Mouse (Mus musculus) liver, adult (tissue): Measurements from ENCODE around the gene Ucma.

Source experiments
- GATA4 ChIP-seq: IDR thresholded peaks from 2 replicates; pipeline ENCODE4 v1.6.1; 2014; ENCODE audit warnings: mild to moderate bottlenecking, low read length; ENCODE audit not compliant: insufficient replicate concordance

Gene Ucma

GRCm38 (mm10) chr2:5025162-5025733 is 49.3 kb downstream of the Ucma start:
- no peak for TF ChIP-seq GATA4

- no peak for TF ChIP-seq GATA4
Measured at GRCm38 (mm10) chr2:5027057-5027456, 51.1 kb downstream of the Ucma start.

GRCm38 (mm10) chr2:5028047-5028446 is 52.1 kb downstream of the Ucma start:
- no peak for TF ChIP-seq GATA4

GRCm38 (mm10) chr2:5029808-5030207 is 53.9 kb downstream of the Ucma start:
- TF ChIP-seq GATA4: no peak

GRCm38 (mm10) chr2:5031215-5031614 is 55.3 kb downstream of the Ucma start:
- TF ChIP-seq GATA4: no peak

- no peak for TF ChIP-seq GATA4
Measured at GRCm38 (mm10) chr2:5032665-5033064, 56.7 kb downstream of the Ucma start.

- TF ChIP-seq GATA4: peak; percentile 70; the same call in 1 of the 2 replicates
Measured at GRCm38 (mm10) chr2:5033546-5034420, 57.9 kb downstream of the Ucma start.

GRCm38 (mm10) chr2:5034801-5035200 is 58.9 kb downstream of the Ucma start:
- no peak for TF ChIP-seq GATA4

GRCm38 (mm10) chr2:5035241-5035640 is 59.3 kb downstream of the Ucma start:
- TF ChIP-seq GATA4: no peak
